Mouse (Mus musculus): ENCODE measurements around the gene 4930469K13Rik. TPM values are rescaled to one million over a fixed set of nuclear protein-coding genes. Genes with fewer than 3 reads are reported as not detected.

4930469K13Rik gene
- polyA plus RNA-seq, 1 experiment from 2014 or later, result not detected

DNA sequence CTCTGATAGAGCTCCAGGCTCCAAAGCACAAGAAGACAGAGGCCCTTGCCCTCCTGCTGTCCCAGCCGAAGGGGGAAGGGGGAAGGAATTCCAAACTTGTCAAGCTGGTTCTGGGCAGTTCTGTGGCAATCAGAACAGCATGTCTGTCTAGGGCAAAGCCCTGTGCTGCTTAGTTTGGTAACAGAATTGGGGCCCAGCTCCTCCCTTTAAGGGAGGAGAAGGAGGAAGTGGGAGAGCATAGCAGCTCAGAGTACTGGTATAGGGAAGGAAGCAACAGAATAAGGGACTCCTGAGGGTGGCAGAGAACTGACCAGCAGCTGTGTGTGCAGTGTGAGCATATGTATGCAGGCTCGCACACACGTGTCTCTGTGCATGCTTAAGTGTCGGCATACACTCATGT lies 26.0 kb downstream of the 4930469K13Rik start:
- Histone ChIP-seq H3K27me3 (ENCODE audit: control insufficient read depth, insufficient read depth, low read length) (peaks cover 5% of the 10 kb centered on the region; the same call in 1 of the 2 replicates), H3K4me3 (ENCODE audit: low read depth, low read length) (no peak overlapping the region), H3K4me2 (no peak overlapping the region), H3K9me3 (replicated peaks; ENCODE audit: control insufficient read depth, low read length) (no peaks in the 10 kb centered on the region), H3K4me1 (ENCODE audit: control insufficient read depth, insufficient read depth, low read length) (peaks cover 5% of the 10 kb centered on the region; the same call in 1 of the 2 replicates), H3K9ac (ENCODE audit: low read depth, low read length) (no peak overlapping the region), H3K36me3 (ENCODE audit: control insufficient read depth, insufficient read depth, low read length) (no peaks in the 10 kb centered on the region), H3K27ac (ENCODE audit: low read depth, low read length) (no peak overlapping the region)
- 59% methylated on average over 4 of the region's 4 CpGs for WGBS (ENCODE audit: insufficient replicate concordance)
- ATAC-seq (replicated peaks; ENCODE audit: insufficient number of reproducible peaks, low FRiP score, low TSS enrichment), result no peak

DNA sequence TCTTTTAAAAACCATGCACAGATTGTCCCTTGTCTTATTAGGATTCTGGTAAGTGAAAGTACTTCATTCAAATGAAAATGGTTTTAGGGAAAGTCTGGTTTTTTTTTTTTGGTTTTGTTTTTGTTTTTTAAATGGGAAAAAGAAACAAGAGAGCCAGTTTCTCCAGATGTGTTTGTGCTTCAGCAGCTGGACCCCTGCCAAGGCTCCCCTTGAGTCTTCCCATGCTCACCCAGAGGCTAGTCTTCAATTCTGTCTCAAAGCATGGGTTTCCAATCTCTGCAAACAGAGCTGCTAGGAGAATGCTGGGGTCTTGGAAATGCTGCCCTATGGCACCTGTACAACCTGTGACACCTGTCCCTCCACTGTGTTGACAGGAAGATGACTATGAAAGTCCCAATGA lies 27.8 kb downstream of the 4930469K13Rik start:
- H3K27me3 ChIP-seq (ENCODE audit: control insufficient read depth, insufficient read depth, low read length), result peaks cover 5% of the 10 kb centered on the region; the same call in 1 of the 2 replicates
- no peak overlapping the region for H3K4me2 ChIP-seq
- H3K9ac ChIP-seq (ENCODE audit: low read depth, low read length), result no peak overlapping the region
- no peak overlapping the region for H3K4me3 ChIP-seq (ENCODE audit: low read depth, low read length)
- H3K27ac ChIP-seq (ENCODE audit: low read depth, low read length), result no peak overlapping the region
- ATAC-seq (replicated peaks; ENCODE audit: insufficient number of reproducible peaks, low FRiP score, low TSS enrichment), result no peak
- H3K9me3 ChIP-seq (replicated peaks; ENCODE audit: control insufficient read depth, low read length), result no peaks in the 10 kb centered on the region
- peaks cover 5% of the 10 kb centered on the region; the same call in 1 of the 2 replicates for H3K4me1 ChIP-seq (ENCODE audit: control insufficient read depth, insufficient read depth, low read length)
- H3K36me3 ChIP-seq (ENCODE audit: control insufficient read depth, insufficient read depth, low read length), result no peaks in the 10 kb centered on the region

DNA sequence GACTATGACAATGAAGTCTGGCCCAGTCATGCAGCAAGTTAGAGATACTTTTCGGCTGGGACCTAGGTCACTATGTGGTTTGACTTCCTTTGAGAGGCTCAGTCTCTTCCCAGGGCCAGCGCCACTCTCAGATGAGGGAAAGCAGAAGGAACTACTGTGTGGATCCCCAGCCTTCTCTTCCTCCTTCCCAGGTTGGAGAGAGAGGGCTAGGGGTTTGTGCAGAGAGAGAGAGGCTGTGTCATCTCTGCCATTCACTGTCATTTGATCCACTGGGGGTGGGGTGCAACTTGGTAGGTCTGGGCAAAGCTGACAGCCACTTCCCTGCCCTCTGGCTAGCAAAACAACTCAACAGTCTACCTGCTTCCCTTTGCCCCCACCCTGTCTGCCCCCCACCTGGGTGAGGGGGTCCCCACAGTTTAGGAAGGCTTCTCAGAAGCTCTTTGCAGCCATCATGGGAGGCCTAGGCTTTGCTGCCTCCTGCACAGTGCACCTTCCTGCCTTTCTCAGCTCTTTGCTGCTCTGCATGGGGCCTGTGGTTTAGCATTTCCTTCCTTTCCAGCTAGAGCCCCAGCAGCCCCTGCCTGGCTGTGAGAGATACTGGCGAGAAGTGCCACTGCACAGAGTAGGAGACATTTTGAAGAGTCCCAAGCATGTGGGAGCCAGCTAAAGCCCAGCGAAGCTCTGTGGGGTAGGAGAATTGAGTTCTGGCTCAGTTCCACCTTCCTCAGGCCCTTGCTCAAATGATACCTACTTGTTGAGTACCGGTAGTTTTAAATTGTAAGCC lies 34.5 kb downstream of the 4930469K13Rik start:
- no peak overlapping the region for H3K27ac ChIP-seq (ENCODE audit: low read depth, low read length)

DNA sequence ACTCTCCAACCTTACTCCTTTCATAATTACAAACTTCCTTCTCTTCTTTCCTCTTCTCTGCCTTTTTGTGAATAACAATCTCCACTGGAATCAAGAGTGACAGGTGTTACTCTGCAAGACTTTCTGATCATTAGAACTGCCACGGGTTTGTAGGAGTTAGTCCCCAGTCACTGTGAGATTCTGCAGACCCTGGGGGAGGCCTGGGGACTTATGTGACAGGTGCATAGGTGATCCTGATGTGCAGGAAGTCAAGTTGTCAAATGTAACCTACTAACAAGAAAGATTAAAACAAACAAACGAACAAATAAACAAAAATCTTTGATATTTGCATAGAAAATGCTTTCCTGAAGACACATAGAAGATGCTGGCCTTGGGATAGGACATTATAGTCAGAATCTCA lies 35.1 kb downstream of the 4930469K13Rik start:
- Histone ChIP-seq H3K36me3 (ENCODE audit: control insufficient read depth, insufficient read depth, low read length) (no peaks in the 10 kb centered on the region), H3K9me3 (replicated peaks; ENCODE audit: control insufficient read depth, low read length) (no peaks in the 10 kb centered on the region), H3K4me3 (ENCODE audit: low read depth, low read length) (no peak overlapping the region), H3K4me2 (no peak overlapping the region), H3K27me3 (ENCODE audit: control insufficient read depth, insufficient read depth, low read length) (no peaks in the 10 kb centered on the region), H3K9ac (ENCODE audit: low read depth, low read length) (no peak overlapping the region), H3K27ac (ENCODE audit: low read depth, low read length) (no peak overlapping the region), H3K4me1 (ENCODE audit: control insufficient read depth, insufficient read depth, low read length) (0 out of 2 replicates have a peak, but pooled peaks cover 5% of the 10 kb centered on the region)
- WGBS (ENCODE audit: insufficient replicate concordance), result 49% methylated on average over 2 of the region's 2 CpGs
- ATAC-seq (replicated peaks; ENCODE audit: insufficient number of reproducible peaks, low FRiP score, low TSS enrichment), result no peak

More for the DNA sequence above, 34.5 kb downstream of the 4930469K13Rik start:
- no peaks in the 10 kb centered on the region for H3K9me3 ChIP-seq (replicated peaks; ENCODE audit: control insufficient read depth, low read length)
- 0 out of 2 replicates have a peak, but pooled peaks have one; percentile 35 for ATAC-seq (replicated peaks; ENCODE audit: insufficient number of reproducible peaks, low FRiP score, low TSS enrichment)
- no peaks in the 10 kb centered on the region for H3K36me3 ChIP-seq (ENCODE audit: control insufficient read depth, insufficient read depth, low read length)
- 38% methylated on average over 5 of the region's 5 CpGs for WGBS (ENCODE audit: insufficient replicate concordance)
- H3K4me3 ChIP-seq (ENCODE audit: low read depth, low read length), result no peak overlapping the region
- H3K4me2 ChIP-seq, result no peak overlapping the region
- no peaks in the 10 kb centered on the region for H3K27me3 ChIP-seq (ENCODE audit: control insufficient read depth, insufficient read depth, low read length)
- H3K4me1 ChIP-seq (ENCODE audit: control insufficient read depth, insufficient read depth, low read length), result 0 out of 2 replicates have a peak, but pooled peaks cover 5% of the 10 kb centered on the region
- no peak overlapping the region for H3K9ac ChIP-seq (ENCODE audit: low read depth, low read length)

DNA sequence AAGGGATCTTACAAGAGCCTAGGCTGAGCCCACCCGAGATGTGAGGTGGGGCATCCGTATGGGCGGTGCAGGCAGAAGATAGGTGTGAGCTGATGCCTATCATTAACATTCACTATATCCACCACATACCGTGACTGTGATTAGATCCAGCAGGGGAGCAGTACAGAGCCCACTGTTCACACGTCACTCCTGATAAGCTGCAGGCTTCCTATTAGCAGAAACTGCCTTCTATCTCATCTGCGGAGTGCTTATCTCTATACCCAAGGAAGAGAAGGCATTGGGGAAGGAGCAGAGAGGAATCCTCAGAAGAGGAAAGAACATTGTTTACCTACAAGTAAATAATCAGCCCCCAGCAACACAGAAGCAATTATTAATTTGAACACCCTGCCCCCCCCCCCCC lies 36.6 kb downstream of the 4930469K13Rik start:
- no peaks in the 10 kb centered on the region for H3K9me3 ChIP-seq (replicated peaks; ENCODE audit: control insufficient read depth, low read length)
- no peak overlapping the region for H3K4me3 ChIP-seq (ENCODE audit: low read depth, low read length)
- no peaks in the 10 kb centered on the region for H3K36me3 ChIP-seq (ENCODE audit: control insufficient read depth, insufficient read depth, low read length)
- no peak overlapping the region for H3K27ac ChIP-seq (ENCODE audit: low read depth, low read length)
- H3K27me3 ChIP-seq (ENCODE audit: control insufficient read depth, insufficient read depth, low read length), result no peaks in the 10 kb centered on the region
- 7% methylated on average over 6 of the region's 6 CpGs for WGBS (ENCODE audit: insufficient replicate concordance)
- no peak overlapping the region for H3K9ac ChIP-seq (ENCODE audit: low read depth, low read length)
- ATAC-seq (replicated peaks; ENCODE audit: insufficient number of reproducible peaks, low FRiP score, low TSS enrichment), result 0 out of 2 replicates have a peak, but pooled peaks have one; percentile 31
- no peak overlapping the region for H3K4me2 ChIP-seq
- 0 out of 2 replicates have a peak, but pooled peaks cover 5% of the 10 kb centered on the region for H3K4me1 ChIP-seq (ENCODE audit: control insufficient read depth, insufficient read depth, low read length)

DNA sequence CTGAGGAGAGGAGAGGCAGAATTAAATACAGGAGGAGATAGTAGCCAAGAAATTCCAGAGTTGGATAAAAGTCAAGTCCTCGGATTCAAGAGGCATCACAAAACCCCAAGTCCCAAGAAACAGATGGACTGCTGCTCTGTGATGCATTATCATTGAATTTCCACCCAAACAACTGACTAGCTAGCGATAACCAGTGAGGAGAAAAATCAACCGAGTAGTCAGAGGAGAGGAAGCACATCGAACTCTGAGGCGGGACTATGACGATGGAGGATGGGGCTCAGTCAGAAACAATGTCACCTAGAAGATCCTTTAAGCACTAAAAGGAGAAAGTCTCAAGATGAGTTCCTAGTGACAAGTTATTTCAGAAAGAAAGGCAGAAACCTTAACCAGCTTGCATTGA lies 39.4 kb downstream of the 4930469K13Rik start:
- H3K27ac ChIP-seq (ENCODE audit: low read depth, low read length), result no peak overlapping the region
- no peaks in the 10 kb centered on the region for H3K27me3 ChIP-seq (ENCODE audit: control insufficient read depth, insufficient read depth, low read length)
- no peaks in the 10 kb centered on the region for H3K9me3 ChIP-seq (replicated peaks; ENCODE audit: control insufficient read depth, low read length)
- H3K36me3 ChIP-seq (ENCODE audit: control insufficient read depth, insufficient read depth, low read length), result no peaks in the 10 kb centered on the region
- H3K9ac ChIP-seq (ENCODE audit: low read depth, low read length), result no peak overlapping the region
- no peak overlapping the region for H3K4me3 ChIP-seq (ENCODE audit: low read depth, low read length)
- H3K4me2 ChIP-seq, result no peak overlapping the region
- ATAC-seq (replicated peaks; ENCODE audit: insufficient number of reproducible peaks, low FRiP score, low TSS enrichment), result no peak
- 79% methylated on average over 6 of the region's 6 CpGs for WGBS (ENCODE audit: insufficient replicate concordance)
- 0 out of 2 replicates have a peak, but pooled peaks cover 3% of the 10 kb centered on the region for H3K4me1 ChIP-seq (ENCODE audit: control insufficient read depth, insufficient read depth, low read length)

DNA sequence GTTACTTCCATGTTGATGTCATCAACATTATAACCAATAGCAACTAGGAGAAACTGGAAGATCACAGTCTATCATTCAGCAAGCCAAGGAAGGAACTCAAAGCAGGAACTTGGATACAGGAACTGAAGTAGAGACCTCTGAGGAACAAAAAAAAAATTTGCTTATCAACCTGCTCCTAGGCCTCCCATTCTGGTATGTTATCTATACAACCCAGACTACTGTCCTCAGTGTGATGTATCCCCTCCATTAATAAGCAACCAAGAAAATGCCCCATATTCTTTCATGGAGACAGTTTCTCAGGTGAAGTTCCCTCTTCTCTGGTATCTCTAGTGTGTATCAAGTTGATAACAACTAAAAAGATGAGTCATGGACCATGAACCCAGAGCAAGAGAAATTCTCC lies 40.0 kb downstream of the 4930469K13Rik start:
- no peak overlapping the region for H3K4me2 ChIP-seq
- H3K9ac ChIP-seq (ENCODE audit: low read depth, low read length), result no peak overlapping the region
- no peaks in the 10 kb centered on the region for H3K9me3 ChIP-seq (replicated peaks; ENCODE audit: control insufficient read depth, low read length)
- no peaks in the 10 kb centered on the region for H3K27me3 ChIP-seq (ENCODE audit: control insufficient read depth, insufficient read depth, low read length)
- no peaks in the 10 kb centered on the region for H3K36me3 ChIP-seq (ENCODE audit: control insufficient read depth, insufficient read depth, low read length)
- no peaks in the 10 kb centered on the region for H3K4me1 ChIP-seq (ENCODE audit: control insufficient read depth, insufficient read depth, low read length)
- no peak overlapping the region for H3K4me3 ChIP-seq (ENCODE audit: low read depth, low read length)
- ATAC-seq (replicated peaks; ENCODE audit: insufficient number of reproducible peaks, low FRiP score, low TSS enrichment), result no peak
- H3K27ac ChIP-seq (ENCODE audit: low read depth, low read length), result no peak overlapping the region

DNA sequence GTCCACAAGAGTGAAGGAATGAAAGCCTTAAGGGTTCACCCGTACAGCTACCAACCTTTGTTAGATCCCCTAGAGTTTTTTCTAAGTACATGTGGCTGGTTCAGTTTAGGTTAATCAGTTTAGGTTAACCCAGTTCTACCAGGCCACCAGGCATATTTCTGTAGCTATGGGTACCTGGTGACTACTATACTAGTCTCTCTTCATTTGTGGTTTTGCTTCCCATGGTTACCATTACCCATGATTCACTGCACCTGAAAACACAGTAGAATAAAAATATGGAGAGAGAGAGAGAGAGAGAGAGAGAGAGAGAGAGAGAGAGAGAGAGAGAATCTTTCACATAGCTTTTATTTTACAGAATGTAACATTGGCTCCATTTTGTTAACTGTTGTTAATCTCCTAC lies 41.6 kb downstream of the 4930469K13Rik start:
- no peak for ATAC-seq (replicated peaks; ENCODE audit: insufficient number of reproducible peaks, low FRiP score, low TSS enrichment)
- Histone ChIP-seq H3K9ac (ENCODE audit: low read depth, low read length) (no peak overlapping the region), H3K27ac (ENCODE audit: low read depth, low read length) (no peak overlapping the region), H3K4me2 (no peak overlapping the region), H3K27me3 (ENCODE audit: control insufficient read depth, insufficient read depth, low read length) (no peaks in the 10 kb centered on the region), H3K36me3 (ENCODE audit: control insufficient read depth, insufficient read depth, low read length) (no peaks in the 10 kb centered on the region), H3K9me3 (replicated peaks; ENCODE audit: control insufficient read depth, low read length) (no peaks in the 10 kb centered on the region), H3K4me3 (ENCODE audit: low read depth, low read length) (no peak overlapping the region), H3K4me1 (ENCODE audit: control insufficient read depth, insufficient read depth, low read length) (no peaks in the 10 kb centered on the region)
- WGBS (ENCODE audit: insufficient replicate concordance), result 83% methylated on average over 1 of the region's 1 CpGs
